Mouse (Mus musculus) intestine, embryonic 14.5 days (tissue): ENCODE measurements around the gene Cmya5. TPM values are rescaled to one million over a fixed set of nuclear protein-coding genes. Genes with fewer than 3 reads are reported as not detected.
"Not testable (repeated sequence)": the region's sequence is repeated elsewhere in the genome, so short reads cannot be mapped to it uniquely, and the experiment has no call there.

Experiments used
- ATAC-seq: fragments of 200-750 bp; cut with Nextera tagmentation; replicated peaks from 2 replicates; pipeline ENCODE4 v1.8.0; 2017; ENCODE audit warnings: low read depth, moderate number of reproducible peaks, moderate TSS enrichment, moderate library complexity; ENCODE audit not compliant: low FRiP score, low TSS enrichment
- DNase-seq: peaks from one replicate; pipeline ENCODE4 v3.0.0-alpha.2; 2018; ENCODE audit warnings: low spot score
- H3K27ac ChIP-seq: fragments of 300-500 bp; sonication (generic); 2 replicates; pipeline ENCODE4 v1.5.1; 2014; ENCODE audit warnings: low read depth, mild to moderate bottlenecking, control low read depth
- H3K27me3 ChIP-seq: fragments of 300-500 bp; sonication (generic); replicated peaks from 2 replicates; pipeline ENCODE4 v1.6.1; 2014; ENCODE audit warnings: low read length, control low read depth; ENCODE audit not compliant: control insufficient read depth, insufficient read depth
- H3K36me3 ChIP-seq: fragments of 300-500 bp; sonication (generic); 2 replicates; pipeline ENCODE4 v1.6.1; 2014; ENCODE audit warnings: low read length, control low read depth; ENCODE audit not compliant: control insufficient read depth, insufficient read depth
- H3K4me1 ChIP-seq: fragments of 300-500 bp; sonication (generic); replicated peaks from 2 replicates; pipeline ENCODE4 v1.6.1; 2014; ENCODE audit warnings: low read length, control low read depth, mixed read lengths; ENCODE audit not compliant: control insufficient read depth, insufficient read depth
- H3K4me2 ChIP-seq: fragments of 300-500 bp; sonication (generic); 2 replicates; pipeline ENCODE4 v1.6.1; 2014; ENCODE audit warnings: low read length
- H3K4me3 ChIP-seq: fragments of 300-500 bp; sonication (generic); 2 replicates; pipeline ENCODE4 v1.5.1; 2014; ENCODE audit warnings: low read depth, low read length, control low read depth, mixed read lengths
- H3K9ac ChIP-seq: fragments of 300-500 bp; sonication (generic); 2 replicates; pipeline ENCODE4 v1.6.1; 2014; ENCODE audit warnings: mild to moderate bottlenecking, low read length
- H3K9me3 ChIP-seq: fragments of 300-500 bp; sonication (generic); 2 replicates; pipeline ENCODE4 v1.6.1; 2016; ENCODE audit warnings: low read length, control low read depth; ENCODE audit not compliant: control insufficient read depth
- WGBS: fragments of 180-500 bp; shearing (Covaris S2); extraction: QIAGEN DNeasy Blood & Tissue Kit; methylation state at CpG from one replicate; pipeline ENCODE4 v1.1.7; 2014; 5-methylcytosine and 5-hydroxymethylcytosine counted together
- polyA plus RNA-seq: library from polyadenylated mRNA; unstranded; fragments of >200 nt; fragmentation: Nextera tagmentation; extraction: Ambion mirVana; gene quantifications from 2 replicates; pipeline ENCODE4 v1.2.1, GENCODE M21; 2014

Gene Cmya5
- polyA plus RNA-seq, 1 experiment from 2014 or later: 0.16 TPM

- Histone ChIP-seq H3K9me3 (no peaks in the 10 kb centered on the region), H3K4me3 (no peak overlapping the region), H3K9ac (no peak overlapping the region), H3K27me3 (no peaks in the 10 kb centered on the region), H3K27ac (no peak overlapping the region), H3K4me1 (no peaks in the 10 kb centered on the region), H3K36me3 (no peaks in the 10 kb centered on the region), H3K4me2 (no peak overlapping the region)
- ATAC-seq: no peak
- DNase-seq: peak; percentile 41
- WGBS: 83% methylated on average over 5 of the region's 5 CpGs
These were observed 55.0 kb downstream of the Cmya5 start for GRCm38 (mm10) chr13:93089481-93089880.

- Histone ChIP-seq H3K27me3 (no peaks in the 10 kb centered on the region), H3K27ac (no peak overlapping the region), H3K9ac (no peak overlapping the region), H3K9me3 (no peaks in the 10 kb centered on the region), H3K4me3 (no peak overlapping the region), H3K36me3 (no peaks in the 10 kb centered on the region), H3K4me1 (no peaks in the 10 kb centered on the region), H3K4me2 (no peak overlapping the region)
- ATAC-seq: no peak
- 87% methylated on average over 4 of the region's 4 CpGs for WGBS
- DNase-seq: no peak
These were observed 58.8 kb downstream of the Cmya5 start for GRCm38 (mm10) chr13:93085711-93086110.

GRCm38 (mm10) chr13:93082324-93082723 is 62.2 kb downstream of the Cmya5 start:
- not testable (repeated sequence) for H3K27ac ChIP-seq, H3K36me3 ChIP-seq, H3K4me2 ChIP-seq, H3K4me1 ChIP-seq, H3K9me3 ChIP-seq, H3K9ac ChIP-seq, H3K4me3 ChIP-seq, ATAC-seq, DNase-seq, H3K27me3 ChIP-seq
- 66% methylated on average over 1 of the region's 1 CpGs for WGBS

DNA sequence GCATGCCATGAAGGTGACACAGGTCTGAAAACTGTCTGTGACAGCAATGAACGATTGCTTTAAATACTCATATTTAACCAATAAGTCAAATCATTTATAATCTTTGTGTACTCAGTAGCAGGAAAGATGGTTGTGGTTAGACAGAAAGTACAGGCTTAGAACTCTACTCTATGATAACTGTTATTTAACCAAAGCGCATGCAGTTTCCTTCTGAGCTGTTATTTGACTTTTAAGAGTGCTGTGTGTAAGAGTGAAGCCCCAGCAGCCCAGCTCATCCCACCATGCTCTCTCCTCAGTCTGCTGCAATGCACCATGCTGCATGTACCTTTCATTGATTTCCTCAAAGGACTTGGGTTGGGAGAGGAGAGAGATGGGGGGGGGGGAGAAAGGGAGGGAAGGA is 63.7 kb downstream of the Cmya5 start:
- DNase-seq (no peak), ATAC-seq (no peak)
- H3K4me1 ChIP-seq: no peaks in the 10 kb centered on the region
- H3K27me3 ChIP-seq: no peaks in the 10 kb centered on the region
- H3K27ac ChIP-seq: no peak overlapping the region
- no peak overlapping the region for H3K4me3 ChIP-seq
- no peak overlapping the region for H3K4me2 ChIP-seq
- 89% methylated on average over 2 of the region's 2 CpGs for WGBS
- H3K9ac ChIP-seq: no peak overlapping the region
- peaks cover 5% of the 10 kb centered on the region; the same call in 1 of the 2 replicates for H3K9me3 ChIP-seq
- H3K36me3 ChIP-seq: no peaks in the 10 kb centered on the region

DNA sequence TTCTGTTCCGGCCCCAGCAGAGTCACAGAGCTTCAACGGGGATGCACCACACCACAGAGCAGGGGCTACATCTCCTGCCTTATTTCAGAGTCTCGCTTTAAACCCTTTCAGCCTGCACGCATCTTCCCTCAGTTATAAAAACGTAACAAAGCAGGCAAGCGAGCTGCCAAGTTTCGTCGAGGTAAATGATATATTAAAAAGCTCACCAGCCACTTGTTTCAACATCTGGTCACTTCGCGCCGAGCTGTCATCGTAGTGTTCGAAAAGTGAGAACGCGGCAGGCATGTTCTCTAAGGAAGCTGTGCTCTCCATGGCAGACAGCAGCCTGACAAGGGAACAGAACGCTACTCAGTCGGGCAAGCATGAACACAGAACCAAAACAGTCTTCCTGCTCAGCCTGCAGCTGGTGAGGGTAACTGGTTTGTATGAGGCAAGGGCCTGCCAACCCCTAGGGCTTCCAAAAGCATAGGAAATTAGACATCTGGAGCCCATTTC is 70.3 kb downstream of the Cmya5 start:
- Histone ChIP-seq H3K4me1 (peaks cover 18% of the 10 kb centered on the region), H3K36me3 (no peaks in the 10 kb centered on the region), H3K27ac (no peak overlapping the region), H3K4me3 (no peak overlapping the region), H3K9ac (no peak overlapping the region), H3K27me3 (no peaks in the 10 kb centered on the region), H3K9me3 (peaks cover 5% of the 10 kb centered on the region; the same call in 1 of the 2 replicates), H3K4me2 (no peak overlapping the region)
- ATAC-seq (no peak), DNase-seq (no peak)
- WGBS: 55% methylated on average over 17 of the region's 17 CpGs

GRCm38 (mm10) chr13:93073595-93073994 is 70.9 kb downstream of the Cmya5 start:
- Histone ChIP-seq H3K9ac (no peak overlapping the region), H3K27me3 (no peaks in the 10 kb centered on the region), H3K9me3 (peaks cover 5% of the 10 kb centered on the region; the same call in 1 of the 2 replicates), H3K27ac (no peak overlapping the region), H3K4me1 (peaks cover 18% of the 10 kb centered on the region), H3K4me3 (no peak overlapping the region), H3K4me2 (0 out of 2 replicates have a peak overlapping the region, but pooled peaks have one; percentile 14), H3K36me3 (no peaks in the 10 kb centered on the region)
- no peak for ATAC-seq
- 37% methylated on average over 2 of the region's 2 CpGs for WGBS
- no peak for DNase-seq

GRCm38 (mm10) chr13:93072871-93073411 is 71.6 kb downstream of the Cmya5 start:
- 13% methylated on average over 15 of the region's 15 CpGs for WGBS
- Histone ChIP-seq H3K36me3 (no peaks in the 10 kb centered on the region), H3K27me3 (no peaks in the 10 kb centered on the region), H3K4me2 (0 out of 2 replicates have a peak overlapping the region, but pooled peaks have one; percentile 14), H3K9me3 (peaks cover 5% of the 10 kb centered on the region; the same call in 1 of the 2 replicates), H3K4me3 (no peak overlapping the region), H3K27ac (no peak overlapping the region), H3K9ac (no peak overlapping the region), H3K4me1 (peaks cover 18% of the 10 kb centered on the region)
- ATAC-seq (no peak), DNase-seq (no peak)

GRCm38 (mm10) chr13:93070406-93070805 is 74.1 kb downstream of the Cmya5 start:
- no peak for DNase-seq
- H3K9ac ChIP-seq: no peak overlapping the region
- ATAC-seq: no peak
- WGBS: 57% methylated on average over 8 of the region's 8 CpGs
- H3K4me2 ChIP-seq: no peak overlapping the region
- no peak overlapping the region for H3K27ac ChIP-seq
- H3K9me3 ChIP-seq: no peaks in the 10 kb centered on the region
- no peak overlapping the region for H3K4me3 ChIP-seq
- H3K36me3 ChIP-seq: no peaks in the 10 kb centered on the region
- peaks cover 18% of the 10 kb centered on the region for H3K4me1 ChIP-seq
- no peaks in the 10 kb centered on the region for H3K27me3 ChIP-seq

DNA sequence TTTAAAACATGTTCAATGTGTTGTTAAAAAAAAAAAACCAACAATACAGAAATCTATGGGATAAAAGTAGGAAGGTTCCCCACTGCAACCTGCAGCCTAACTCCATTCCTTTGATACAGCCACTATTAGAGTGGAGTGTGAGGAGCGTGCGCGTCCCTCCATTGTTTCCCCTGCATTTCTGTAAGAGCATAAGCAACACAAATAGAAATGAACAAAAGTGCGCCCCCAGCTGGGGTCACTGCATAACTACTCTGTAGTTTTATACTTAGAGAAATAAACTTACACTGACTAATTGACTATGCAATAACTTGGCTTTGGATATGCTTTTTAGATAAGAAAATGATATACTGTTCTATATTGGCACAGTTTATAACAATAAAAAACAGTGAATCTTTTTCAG is 75.0 kb downstream of the Cmya5 start:
- 73% methylated on average over 4 of the region's 4 CpGs for WGBS

More for the DNA sequence above, 75.0 kb downstream of the Cmya5 start:
- H3K9ac ChIP-seq: no peak overlapping the region
- no peak for DNase-seq
- no peak for ATAC-seq
- H3K27me3 ChIP-seq: no peaks in the 10 kb centered on the region
- H3K4me1 ChIP-seq: peaks cover 18% of the 10 kb centered on the region
- no peaks in the 10 kb centered on the region for H3K9me3 ChIP-seq
- no peak overlapping the region for H3K4me2 ChIP-seq
- H3K4me3 ChIP-seq: no peak overlapping the region
- H3K36me3 ChIP-seq: no peaks in the 10 kb centered on the region
- H3K27ac ChIP-seq: no peak overlapping the region
